Mouse (Mus musculus) heart, adult 2 months (tissue): Measurements from ENCODE around the gene Lrrc4c. TPM values are rescaled to one million over a fixed set of nuclear protein-coding genes. Genes with fewer than 3 reads are reported as not detected.
A peak's percentile ranks its signal among the peaks of the same experiment; 100 is the strongest.

Experiments
- DNase-seq, 2 experiments: peaks; one replicate each; pipeline ENCODE4 v3.0.0; 2021
- H3K27ac ChIP-seq: fragments of 200-600 bp; 2 replicates; pipeline ENCODE4 v1.8.1; 2022
- H3K27me3 ChIP-seq: fragments of 200-500 bp; 2 replicates; pipeline ENCODE4 v1.6.1; 2012; ENCODE audit warnings: mild to moderate bottlenecking, low read length, inconsistent platforms, mixed read lengths; ENCODE audit not compliant: control insufficient read depth, insufficient read depth
- H3K36me3 ChIP-seq: fragments of 200-500 bp; 2 replicates; pipeline ENCODE4 v1.6.1; 2012; ENCODE audit warnings: low read length, inconsistent platforms; ENCODE audit not compliant: control insufficient read depth, insufficient read depth
- H3K4me1 ChIP-seq: fragments of 200-500 bp; 2 replicates; pipeline ENCODE4 v1.6.1; 2011; ENCODE audit warnings: low read length; ENCODE audit not compliant: control insufficient read depth, insufficient read depth
- H3K4me3 ChIP-seq: fragments of 200-600 bp; 2 replicates; pipeline ENCODE4 v1.8.1; 2022
- H3K79me2 ChIP-seq: fragments of 200-500 bp; replicated peaks from 2 replicates; pipeline ENCODE4 v1.6.1; 2012; ENCODE audit warnings: mild to moderate bottlenecking, inconsistent platforms, low read length, moderate library complexity, mixed read lengths; ENCODE audit not compliant: control insufficient read depth, insufficient read depth
- H3K9ac ChIP-seq: fragments of 200-500 bp; 2 replicates; pipeline ENCODE4 v1.6.1; 2012; ENCODE audit warnings: low read depth, mild to moderate bottlenecking, control low read depth, inconsistent platforms, low read length, mixed read lengths
- CTCF ChIP-seq: fragments of 200-600 bp; IDR thresholded peaks from 2 replicates; pipeline ENCODE4 v1.8.1; 2022; ENCODE audit warnings: antibody characterized with exemption, mild to moderate bottlenecking, moderate library complexity
- EP300 ChIP-seq: fragments of 200-500 bp; IDR thresholded peaks from 2 replicates; pipeline ENCODE4 v1.6.1; 2011; ENCODE audit warnings: low read depth, low read length, control low read depth; ENCODE audit not compliant: insufficient read depth
- POLR2A ChIP-seq: fragments of 200-500 bp; IDR thresholded peaks from 2 replicates; pipeline ENCODE4 v1.6.1; 2011; ENCODE audit warnings: mild to moderate bottlenecking, low read depth, low read length, control low read depth; ENCODE audit not compliant: insufficient read depth
- WGBS: fragments of 180-500 bp; shearing (Covaris S2); methylation state at CpG from one replicate; pipeline ENCODE4 v1.1.7; 2018; 5-methylcytosine and 5-hydroxymethylcytosine counted together
- intact Hi-C: fragments of 180-260 bp; cut with DNase I; formaldehyde crosslinking; loops from one replicate; pipeline ENCODE4 v1.15.1; 2025
- long read RNA-seq: library from polyadenylated mRNA; stranded (forward); transcript quantifications from one replicate; pipeline ENCODE4 v2.0.0, GENCODE M21; 2021
- polyA plus RNA-seq: library from polyadenylated mRNA; depleted of rRNA; stranded (reverse); fragments of >200 nt; gene quantifications from 2 replicates; pipeline ENCODE4 v1.2.3, GENCODE M21; 2012; rRNA removed
- total RNA-seq, 2 experiments: library from RNA; stranded (reverse); gene quantifications; 2 replicates each; pipeline ENCODE4 v1.2.3; 2021

Gene Lrrc4c
- total RNA-seq (under 1 TPM; 0.20 to 0.39 TPM), polyA plus RNA-seq (0.23 and 0.35 TPM in 2 replicates)
- long read RNA-seq, partial matches to known transcripts: 0 of 1 reads
- long read RNA-seq, other reads (novel, unspliced or antisense): 0 of 1 reads

DNA sequence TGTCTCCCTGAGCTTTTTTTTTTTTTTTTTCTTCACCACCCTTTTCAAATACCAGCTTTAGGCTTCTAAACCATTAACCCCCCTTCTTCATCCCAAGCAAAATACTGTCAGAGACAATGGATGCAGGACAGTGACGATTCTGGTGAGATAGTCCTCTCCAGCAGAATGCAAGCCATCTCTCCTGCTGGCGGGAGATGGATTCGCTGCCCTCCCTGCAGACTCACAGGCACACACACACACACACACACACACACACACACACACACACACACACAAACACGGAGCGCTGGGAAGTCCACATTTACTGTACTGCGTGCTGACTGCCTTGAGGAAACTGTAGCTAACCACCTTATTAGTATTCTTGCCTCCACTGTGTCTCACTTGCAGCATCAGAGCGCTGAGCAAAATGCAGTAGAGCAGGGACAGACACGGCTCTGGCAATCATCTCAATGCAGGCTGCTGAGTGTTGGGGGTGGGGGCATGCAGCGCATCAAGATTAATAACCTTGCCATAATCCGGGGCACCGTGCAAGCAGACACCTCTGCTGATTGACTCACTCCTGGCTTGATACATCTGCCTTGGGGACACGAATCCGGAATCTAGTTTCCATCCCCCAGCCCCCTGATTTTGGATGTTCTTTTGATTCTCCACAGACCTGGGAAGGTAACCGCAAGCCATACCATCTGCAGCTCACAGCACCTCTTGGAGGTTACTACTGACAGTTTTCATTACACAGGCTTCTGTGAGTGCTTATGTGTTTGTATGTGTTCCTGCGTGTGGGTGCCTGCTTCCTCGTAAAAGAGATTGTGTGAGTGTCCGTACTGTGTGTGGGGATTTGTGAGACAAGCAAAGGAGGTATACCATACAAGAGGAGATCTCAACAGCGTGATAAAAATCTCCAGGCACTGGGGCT is at the start of gene Lrrc4c:
Lrrc4c (plus strand) TSS at position 783 of the 913 bp plus-strand sequence.
- intact Hi-C loops: no loop called here
- Histone ChIP-seq H3K27me3 (peaks cover 1% of the 10 kb centered on the region), H3K4me3 (no peak within 1 kb of the TSS), H3K27ac (no peak within 1 kb of the TSS), H3K9ac (no peak within 1 kb of the TSS), H3K36me3 (no peaks in the 10 kb centered on the region), H3K4me1 (no peaks in the 10 kb centered on the region; the same call in 1 of the 2 replicates), H3K79me2 (no peaks in the 10 kb centered on the region)
- no peak for DNase-seq
- WGBS: 19% methylated on average over 18 of the region's 18 CpGs
- TF ChIP-seq POLR2A (no peak), EP300 (no peak), CTCF (no peak)

DNA sequence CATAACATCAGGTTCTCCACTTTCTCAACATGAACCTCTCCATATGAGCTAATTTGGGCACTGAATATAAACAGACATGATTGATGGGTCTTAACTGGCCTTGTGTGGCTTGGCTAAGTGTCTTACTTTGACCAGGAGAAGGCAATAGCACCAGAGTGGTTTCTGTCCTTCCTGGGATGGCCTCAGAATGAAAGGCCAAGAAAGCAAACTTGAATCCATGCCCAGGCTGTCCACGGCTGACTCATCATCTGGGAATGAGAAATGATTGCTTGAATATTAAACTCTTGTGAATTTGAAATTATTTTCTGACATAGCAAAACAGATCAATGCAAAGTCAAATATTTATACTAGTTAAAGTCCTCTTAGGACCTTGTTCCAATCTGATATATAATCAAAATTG is 42.9 kb upstream of the Lrrc4c start:
- Histone ChIP-seq H3K27me3 (no peaks in the 10 kb centered on the region), H3K36me3 (no peaks in the 10 kb centered on the region), H3K4me3 (no peak overlapping the region), H3K79me2 (no peaks in the 10 kb centered on the region), H3K9ac (no peak overlapping the region), H3K4me1 (no peaks in the 10 kb centered on the region), H3K27ac (no peak overlapping the region)
- DNase-seq: no peak
- WGBS: 81% methylated on average over 1 of the region's 1 CpGs
- intact Hi-C loops: no loop called here
- TF ChIP-seq EP300 (no peak), POLR2A (no peak), CTCF (no peak)

DNA sequence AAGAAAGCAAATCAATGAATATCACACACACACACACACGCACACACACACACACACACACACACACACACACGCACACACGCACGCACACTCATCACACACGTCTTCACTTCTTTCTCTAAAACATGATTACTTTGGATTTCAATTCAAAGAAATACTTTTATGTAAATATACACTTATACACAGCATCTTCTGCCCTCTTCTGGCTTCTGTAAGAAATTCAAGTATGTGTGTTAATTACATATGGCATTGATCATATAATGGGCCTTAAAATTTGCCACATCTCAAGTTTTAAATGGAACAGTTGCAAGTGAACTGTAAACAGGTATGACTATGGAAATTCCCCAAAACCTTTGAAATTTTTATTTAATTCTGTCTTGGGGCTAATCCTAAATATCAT is 35.0 kb upstream of the Lrrc4c start:
- Histone ChIP-seq H3K27ac (no peak overlapping the region), H3K9ac (no peak overlapping the region), H3K36me3 (no peaks in the 10 kb centered on the region), H3K79me2 (no peaks in the 10 kb centered on the region), H3K27me3 (no peaks in the 10 kb centered on the region), H3K4me3 (no peak overlapping the region), H3K4me1 (no peaks in the 10 kb centered on the region)
- intact Hi-C loops: no loop called here
- TF ChIP-seq EP300 (no peak), CTCF (peak; percentile 21)
- DNase-seq: no peak
- 78% methylated on average over 5 of the region's 5 CpGs for WGBS

DNA sequence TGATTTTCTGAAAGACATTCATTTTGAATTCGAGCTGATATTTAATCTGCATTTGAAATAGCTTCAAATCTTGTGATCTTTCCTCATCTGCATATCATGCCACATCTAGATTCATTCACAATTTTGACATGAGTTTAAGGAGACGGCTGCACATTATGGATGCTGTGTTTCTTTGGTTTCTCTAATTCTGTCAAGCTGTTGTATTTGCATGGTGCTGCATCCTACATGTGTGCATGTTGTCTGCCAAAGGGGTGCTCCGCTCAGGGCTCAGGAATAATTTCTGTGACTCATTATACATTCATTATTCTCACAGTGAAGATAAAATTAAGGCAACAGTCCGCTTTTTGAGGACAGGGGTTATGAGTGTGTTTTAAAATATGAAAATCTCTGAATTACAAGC is 30.5 kb upstream of the Lrrc4c start:
- 59% methylated on average over 4 of the region's 4 CpGs for WGBS
- H3K27me3 ChIP-seq: no peaks in the 10 kb centered on the region
- H3K27ac ChIP-seq: no peak overlapping the region
- H3K4me3 ChIP-seq: no peak overlapping the region
- TF ChIP-seq EP300: no peak
- no peak for TF ChIP-seq POLR2A
- no peak for TF ChIP-seq CTCF
- no peaks in the 10 kb centered on the region for H3K4me1 ChIP-seq
- H3K79me2 ChIP-seq: no peaks in the 10 kb centered on the region
- H3K36me3 ChIP-seq: no peaks in the 10 kb centered on the region
- no peak overlapping the region for H3K9ac ChIP-seq
- intact Hi-C loops: no loop called here
- DNase-seq: no peak

DNA sequence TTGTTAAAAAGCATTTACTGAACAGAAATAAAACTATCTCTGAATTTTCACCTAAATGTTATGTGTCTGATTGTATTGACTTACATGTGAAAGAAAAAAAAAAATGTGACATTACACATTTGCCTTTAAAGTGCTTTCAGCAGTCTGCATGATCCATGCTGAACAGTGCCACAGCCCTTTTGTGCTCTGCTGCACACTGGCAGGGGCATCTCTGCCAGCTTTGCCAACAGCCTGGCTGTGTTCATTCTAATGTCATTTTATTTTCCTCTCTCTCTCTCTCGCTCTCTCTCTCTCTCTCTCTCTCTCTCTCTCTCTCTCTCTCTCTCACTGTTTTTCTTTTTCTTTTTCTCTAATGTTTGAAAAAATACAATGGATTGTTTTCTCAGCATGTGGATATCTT is 27.4 kb upstream of the Lrrc4c start:
- H3K27ac ChIP-seq: no peak overlapping the region
- H3K27me3 ChIP-seq: no peaks in the 10 kb centered on the region
- no peak overlapping the region for H3K9ac ChIP-seq
- 64% methylated on average over 1 of the region's 1 CpGs for WGBS
- no peak overlapping the region for H3K4me3 ChIP-seq
- TF ChIP-seq EP300 (no peak), POLR2A (no peak), CTCF (no peak)
- intact Hi-C loops: no loop called here
- no peak for DNase-seq
- H3K36me3 ChIP-seq: no peaks in the 10 kb centered on the region
- no peaks in the 10 kb centered on the region for H3K79me2 ChIP-seq
- no peaks in the 10 kb centered on the region for H3K4me1 ChIP-seq

DNA sequence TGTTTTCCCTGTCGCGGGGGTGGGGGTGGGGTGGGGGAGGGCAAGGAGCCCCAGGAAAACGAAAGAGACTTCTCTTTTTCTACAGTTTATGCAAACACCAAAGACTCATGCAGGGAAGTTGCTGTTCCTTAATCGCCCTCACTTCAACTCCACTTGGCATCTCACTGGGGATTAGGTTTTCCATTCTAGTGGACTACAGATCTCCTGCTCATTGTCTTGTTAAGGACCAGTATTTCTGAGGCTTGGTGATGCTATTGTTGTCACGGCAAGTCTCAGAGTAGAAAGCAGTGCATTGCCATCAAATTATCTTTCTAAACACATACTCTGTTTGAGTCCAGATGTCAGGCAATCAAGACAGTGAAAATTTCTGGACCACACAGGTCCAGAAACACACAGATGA is 2.9 kb upstream of the Lrrc4c start:
- H3K9ac ChIP-seq: no peak overlapping the region
- H3K4me3 ChIP-seq: no peak overlapping the region
- no peaks in the 10 kb centered on the region; the same call in 1 of the 2 replicates for H3K4me1 ChIP-seq
- no peak for TF ChIP-seq CTCF
- TF ChIP-seq EP300: no peak
- no peak for TF ChIP-seq POLR2A
- no peaks in the 10 kb centered on the region for H3K79me2 ChIP-seq
- DNase-seq: no peak
- H3K27me3 ChIP-seq: peaks cover 1% of the 10 kb centered on the region
- no peaks in the 10 kb centered on the region for H3K36me3 ChIP-seq
- no peak overlapping the region for H3K27ac ChIP-seq
- intact Hi-C loops: no loop called here
- 15% methylated on average over 5 of the region's 5 CpGs for WGBS
